Mouse (Mus musculus): ENCODE measurements around the gene Ltbp2. TPM values are rescaled to one million over a fixed set of nuclear protein-coding genes. Genes with fewer than 3 reads are reported as not detected.

The Ltbp2 gene
- total RNA-seq, 2 experiments from 2014 or later, result 5.6 to 6.1 TPM

GRCm38 (mm10) chr12:84842706-84843105 lies 33.6 kb downstream of the Ltbp2 start:
- intact Hi-C loops (cut with DNase I), result no loop called here
- DNase-seq, result no peak

GRCm38 (mm10) chr12:84841158-84842140 lies 34.9 kb downstream of the Ltbp2 start:
- no peak for DNase-seq
- intact Hi-C loops (cut with DNase I), result no loop called here

GRCm38 (mm10) chr12:84840734-84841133 lies 35.6 kb downstream of the Ltbp2 start:
- no peak for DNase-seq
- intact Hi-C loops (cut with DNase I), result no loop called here

GRCm38 (mm10) chr12:84839965-84840364 lies 36.4 kb downstream of the Ltbp2 start:
- intact Hi-C loops (cut with DNase I), result no loop called here
- no peak for DNase-seq

- intact Hi-C loops (cut with DNase I), result no loop called here
- no peak for DNase-seq
These were observed 40.7 kb downstream of the Ltbp2 start for GRCm38 (mm10) chr12:84835626-84836025.

- DNase-seq, result no peak
- intact Hi-C loops (cut with DNase I), result no loop called here
These were observed 41.6 kb downstream of the Ltbp2 start for GRCm38 (mm10) chr12:84834773-84835172.

GRCm38 (mm10) chr12:84831648-84832047 lies 44.7 kb downstream of the Ltbp2 start:
- DNase-seq, result peak; percentile 36 to 52
- intact Hi-C loops (cut with DNase I), result no loop called here

- intact Hi-C loops (cut with DNase I), result no loop called here
- no peak for DNase-seq
These were observed 45.2 kb downstream of the Ltbp2 start for GRCm38 (mm10) chr12:84831141-84831540.

- intact Hi-C loops (cut with DNase I), result no loop called here
- no peak for DNase-seq
These were observed 45.9 kb downstream of the Ltbp2 start for GRCm38 (mm10) chr12:84830438-84830837.

GRCm38 (mm10) chr12:84829913-84830312 lies 46.4 kb downstream of the Ltbp2 start:
- DNase-seq, result no peak
- intact Hi-C loops (cut with DNase I), result no loop called here

- intact Hi-C loops (cut with DNase I), result no loop called here
These were observed 47.1 kb downstream of the Ltbp2 start for GRCm38 (mm10) chr12:84829109-84829724.

GRCm38 (mm10) chr12:84827384-84827933 lies 48.9 kb downstream of the Ltbp2 start:
- intact Hi-C loops (cut with DNase I), result no loop called here
- DNase-seq, result no peak

More at GRCm38 (mm10) chr12:84829109-84829724, 47.1 kb downstream of the Ltbp2 start:
- no peak for DNase-seq

GRCm38 (mm10) chr12:84824203-84824602 lies 52.1 kb downstream of the Ltbp2 start:
- DNase-seq, result no peak
- intact Hi-C loops (cut with DNase I), result no loop called here

- intact Hi-C loops (cut with DNase I), result no loop called here
- peak; percentile 33 to 44 for DNase-seq
These were observed 52.7 kb downstream of the Ltbp2 start for GRCm38 (mm10) chr12:84823601-84824000.

- DNase-seq, result peak; percentile 49 to 58
These were observed 56.8 kb downstream of the Ltbp2 start for GRCm38 (mm10) chr12:84819236-84820168.

GRCm38 (mm10) chr12:84818496-84818895 lies 57.8 kb downstream of the Ltbp2 start:
- intact Hi-C loops (cut with DNase I), result no loop called here
- no peak for DNase-seq

More at GRCm38 (mm10) chr12:84819236-84820168, 56.8 kb downstream of the Ltbp2 start:
- intact Hi-C loops (cut with DNase I), result no loop called here

- no peak for DNase-seq
- intact Hi-C loops (cut with DNase I), result no loop called here
These were observed 61.5 kb downstream of the Ltbp2 start for GRCm38 (mm10) chr12:84814663-84815325.

- DNase-seq, result no peak
- intact Hi-C loops (cut with DNase I), result no loop called here
These were observed 62.6 kb downstream of the Ltbp2 start for GRCm38 (mm10) chr12:84813773-84814172.

GRCm38 (mm10) chr12:84812004-84812403 lies 64.3 kb downstream of the Ltbp2 start:
- no peak for DNase-seq
- intact Hi-C loops (cut with DNase I), result no loop called here

- intact Hi-C loops (cut with DNase I), result no loop called here
These were observed 64.8 kb downstream of the Ltbp2 start for GRCm38 (mm10) chr12:84811510-84811909.

More at GRCm38 (mm10) chr12:84811510-84811909, 64.8 kb downstream of the Ltbp2 start:
- DNase-seq, result peak; percentile 35 to 41

All from heart, postnatal 10 days (tissue).